Mouse (Mus musculus) kidney, embryonic 16.5 days (tissue): Measurements from ENCODE around the gene Hrnr. TPM values are rescaled to one million over a fixed set of nuclear protein-coding genes. Genes with fewer than 3 reads are reported as not detected.
A peak's percentile ranks its signal among the peaks of the same experiment; 100 is the strongest.

Experiments
- ATAC-seq: fragments of 200-750 bp; cut with Nextera tagmentation; 2 replicates; pipeline ENCODE4 v1.8.0; 2017; ENCODE audit warnings: moderate TSS enrichment; ENCODE audit not compliant: low FRiP score, low TSS enrichment
- H3K27ac ChIP-seq: fragments of 300-500 bp; sonication (generic); 2 replicates; pipeline ENCODE4 v1.5.1; 2014; ENCODE audit warnings: low read length
- H3K27me3 ChIP-seq: fragments of 300-500 bp; sonication (generic); 2 replicates; pipeline ENCODE4 v1.6.1; 2014; ENCODE audit warnings: low read length, control low read depth, mixed read lengths; ENCODE audit not compliant: insufficient read depth
- H3K36me3 ChIP-seq: fragments of 300-500 bp; sonication (generic); 2 replicates; pipeline ENCODE4 v1.6.1; 2014; ENCODE audit warnings: low read length, control low read depth, mixed read lengths; ENCODE audit not compliant: insufficient read depth
- H3K4me1 ChIP-seq: fragments of 300-500 bp; sonication (generic); 2 replicates; pipeline ENCODE4 v1.6.1; 2014; ENCODE audit warnings: low read length, control low read depth, mixed read lengths; ENCODE audit not compliant: insufficient read depth
- H3K4me2 ChIP-seq: fragments of 300-500 bp; sonication (generic); replicated peaks from 2 replicates; pipeline ENCODE4 v1.6.1; 2014; ENCODE audit warnings: low read depth, low read length
- H3K4me3 ChIP-seq: fragments of 300-500 bp; sonication (generic); 2 replicates; pipeline ENCODE4 v1.5.1; 2014; ENCODE audit warnings: mild to moderate bottlenecking, low read length
- H3K9ac ChIP-seq: fragments of 300-500 bp; sonication (generic); replicated peaks from 2 replicates; pipeline ENCODE4 v1.6.1; 2014; ENCODE audit warnings: low read length
- H3K9me3 ChIP-seq: fragments of 300-500 bp; sonication (generic); 2 replicates; pipeline ENCODE4 v1.6.1; 2016; ENCODE audit warnings: low read length, control low read depth
- WGBS: fragments of 180-500 bp; shearing (Covaris S2); extraction: QIAGEN DNeasy Blood & Tissue Kit; methylation state at CpG from one replicate; pipeline ENCODE4 v1.1.7; 2014; 5-methylcytosine and 5-hydroxymethylcytosine counted together
- polyA plus RNA-seq: library from polyadenylated mRNA; unstranded; fragments of >200 nt; fragmentation: Nextera tagmentation; extraction: Ambion mirVana; gene quantifications from 2 replicates; pipeline ENCODE4 v1.2.1, GENCODE M21; 2015

Gene Hrnr
- polyA plus RNA-seq, 1 experiment from 2014 or later, result 0.07 TPM

DNA sequence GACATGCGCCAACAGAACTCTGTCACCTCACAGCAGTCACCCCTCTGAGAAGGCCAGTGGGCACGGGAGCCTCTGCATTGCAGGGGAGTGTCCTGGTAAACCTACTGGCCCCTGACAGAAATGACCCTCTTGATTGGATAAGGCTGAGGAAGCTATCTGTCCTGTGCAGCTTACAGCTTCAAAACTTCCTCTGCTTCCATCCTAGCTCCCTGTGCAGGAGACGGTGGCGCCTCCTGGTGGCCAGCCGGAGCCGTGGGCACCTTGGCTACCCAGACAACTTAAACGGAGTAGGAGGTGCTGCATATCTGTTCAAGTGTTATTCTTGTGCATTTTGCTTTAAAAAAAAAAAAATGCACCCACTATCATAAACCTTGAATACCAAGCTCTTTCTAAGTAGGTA lies 40.5 kb downstream of the Hrnr start:
- peak; percentile 53 for ATAC-seq
- H3K27ac ChIP-seq, result no peak overlapping the region

DNA sequence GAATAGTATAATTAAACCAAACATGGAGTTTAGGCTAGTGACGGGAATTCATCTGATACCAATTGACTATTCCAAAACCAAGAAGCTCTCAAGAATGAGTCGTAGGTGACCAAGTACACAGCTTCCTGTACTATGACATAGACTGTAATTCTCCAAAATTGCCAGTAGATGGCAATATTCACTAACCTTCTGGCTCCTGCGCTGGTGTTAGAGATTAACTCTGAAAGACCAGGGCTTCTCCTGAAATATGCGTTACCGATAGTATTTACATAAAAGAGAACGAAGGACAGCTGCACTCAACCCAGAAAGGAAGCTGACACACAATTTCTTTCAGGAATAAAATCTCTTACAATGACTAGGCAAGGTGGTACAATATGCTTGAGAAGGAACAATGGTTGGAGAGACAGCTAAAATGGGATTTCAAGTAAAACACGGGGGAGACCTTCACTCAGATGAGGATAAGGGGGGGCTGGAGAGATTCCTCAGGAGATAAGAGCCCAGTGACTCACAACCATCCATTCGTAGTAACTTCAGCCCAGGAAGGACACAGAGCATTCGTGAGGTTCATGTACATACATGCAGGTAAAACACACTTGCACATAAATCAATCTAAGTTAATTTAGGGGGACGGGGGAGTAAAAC lies 42.5 kb downstream of the Hrnr start:
- ATAC-seq, result peak; percentile 79; the same call in 1 of the 2 replicates
- no peaks in the 10 kb centered on the region for H3K36me3 ChIP-seq
- no peak overlapping the region for H3K4me3 ChIP-seq
- H3K4me1 ChIP-seq, result peaks cover 2% of the 10 kb centered on the region; the same call in 1 of the 2 replicates
- peak overlapping the region; percentile 38 for H3K4me2 ChIP-seq
- H3K27me3 ChIP-seq, result no peaks in the 10 kb centered on the region
- no peaks in the 10 kb centered on the region for H3K9me3 ChIP-seq
- H3K9ac ChIP-seq, result no peak overlapping the region
- H3K27ac ChIP-seq, result no peak overlapping the region
- WGBS, result 7% methylated on average over 10 of the region's 10 CpGs

More for the DNA sequence above, 40.5 kb downstream of the Hrnr start:
- Histone ChIP-seq H3K4me2 (no peak overlapping the region), H3K9ac (no peak overlapping the region), H3K4me3 (no peak overlapping the region), H3K36me3 (no peaks in the 10 kb centered on the region), H3K9me3 (no peaks in the 10 kb centered on the region), H3K27me3 (no peaks in the 10 kb centered on the region), H3K4me1 (peaks cover 2% of the 10 kb centered on the region; the same call in 1 of the 2 replicates)
- 15% methylated on average over 7 of the region's 7 CpGs for WGBS

DNA sequence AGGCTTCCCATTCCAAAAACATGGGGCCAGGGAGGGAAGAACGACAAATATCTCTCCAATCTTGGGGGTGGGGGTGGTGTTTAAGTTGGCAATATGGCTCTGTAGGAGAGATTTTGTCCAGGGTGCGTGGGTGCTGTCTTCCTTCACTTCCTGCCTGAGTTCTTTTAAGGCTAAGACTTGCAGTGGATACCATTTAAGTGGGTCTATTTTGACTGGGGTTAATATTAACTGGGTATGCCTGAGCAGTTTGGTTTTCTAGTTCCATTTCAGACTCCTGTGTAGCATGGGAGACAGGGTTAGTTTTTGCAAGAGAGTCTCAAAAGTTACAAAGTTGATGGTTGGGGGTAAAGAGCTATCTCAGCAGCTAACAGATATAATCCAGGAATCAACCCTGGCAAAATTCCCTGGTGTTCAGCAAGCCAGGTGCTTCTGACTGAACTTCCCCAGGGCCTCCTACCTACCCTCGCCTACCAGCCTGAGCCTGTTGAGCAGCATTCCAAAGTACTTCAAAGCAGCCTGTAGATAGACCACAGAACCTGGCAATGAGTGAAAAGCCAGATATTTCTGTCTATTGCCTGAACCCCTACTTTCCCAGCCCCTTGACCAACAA lies 47.5 kb downstream of the Hrnr start:
- Histone ChIP-seq H3K4me2 (no peak overlapping the region), H3K9me3 (no peaks in the 10 kb centered on the region), H3K4me1 (peaks cover 2% of the 10 kb centered on the region; the same call in 1 of the 2 replicates), H3K36me3 (no peaks in the 10 kb centered on the region), H3K4me3 (no peak overlapping the region), H3K9ac (no peak overlapping the region), H3K27me3 (no peaks in the 10 kb centered on the region), H3K27ac (peak overlapping the region; percentile 86)
- whole genome bisulfite sequencing, result 38% methylated on average over 3 of the region's 3 CpGs
- peak; percentile 84 for ATAC-seq

DNA sequence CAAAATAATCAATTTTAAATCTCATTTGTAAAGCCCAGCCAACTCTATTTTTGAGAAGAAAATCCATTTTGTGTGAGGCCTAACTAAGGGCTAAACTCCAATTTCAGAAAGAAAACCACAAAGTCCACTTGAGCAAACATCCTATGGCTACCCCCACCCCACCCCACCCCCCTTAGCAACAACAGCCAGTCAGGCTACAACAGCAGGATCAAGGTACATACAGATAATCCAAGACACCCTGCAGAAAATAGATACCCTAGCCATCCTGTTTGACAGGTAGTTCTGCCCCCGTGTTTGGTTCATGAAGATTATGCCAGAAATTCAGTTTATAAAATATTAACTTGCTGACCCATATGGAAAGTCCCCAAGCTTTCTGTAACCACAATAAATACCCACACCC lies 48.6 kb downstream of the Hrnr start:
- WGBS, result 67% methylated on average over 1 of the region's 1 CpGs
- no peak for ATAC-seq
- Histone ChIP-seq H3K4me3 (no peak overlapping the region), H3K9ac (no peak overlapping the region), H3K27me3 (no peaks in the 10 kb centered on the region), H3K4me1 (no peaks in the 10 kb centered on the region), H3K36me3 (no peaks in the 10 kb centered on the region), H3K27ac (no peak overlapping the region), H3K4me2 (no peak overlapping the region), H3K9me3 (no peaks in the 10 kb centered on the region)

DNA sequence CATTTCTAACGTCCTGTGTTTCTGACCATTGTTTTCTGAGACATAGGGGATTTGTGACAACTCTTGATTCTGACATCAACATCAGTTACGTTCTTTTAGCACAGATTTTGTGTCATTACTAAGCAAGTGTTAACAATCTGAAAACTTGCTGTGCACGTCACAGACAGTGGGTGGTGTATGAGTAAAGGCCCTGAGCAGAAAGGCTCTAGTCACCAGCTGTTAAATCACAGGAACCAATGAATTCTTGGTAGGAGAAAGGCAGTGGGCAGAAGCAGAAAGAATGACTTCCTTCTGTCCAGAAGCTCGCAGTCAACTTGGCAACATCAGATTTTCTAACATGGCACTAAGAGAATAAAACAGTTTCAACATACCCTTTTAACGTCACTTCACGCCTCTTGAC lies 53.9 kb downstream of the Hrnr start:
- whole genome bisulfite sequencing, result 82% methylated on average over 6 of the region's 6 CpGs
- no peaks in the 10 kb centered on the region for H3K9me3 ChIP-seq

DNA sequence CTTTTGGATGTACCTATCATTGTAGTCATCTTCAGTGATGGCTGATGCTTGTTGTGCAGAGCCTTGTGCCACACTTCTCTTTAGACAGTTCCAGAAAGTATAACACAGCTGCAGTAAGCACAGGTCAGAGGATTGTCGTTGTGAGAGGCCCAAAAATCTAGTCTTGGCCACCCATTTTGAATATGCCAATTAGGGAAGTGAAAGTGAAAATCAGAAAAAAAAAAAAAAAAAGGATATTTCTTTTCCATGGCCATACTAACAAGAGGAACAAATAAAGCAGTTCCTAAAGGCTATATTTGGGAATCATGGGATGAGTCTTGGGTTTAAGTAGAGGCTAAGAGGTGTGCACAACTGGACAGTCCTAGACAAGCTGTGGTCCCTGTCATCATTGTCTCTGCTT lies 55.6 kb downstream of the Hrnr start:
- Histone ChIP-seq H3K4me1 (no peaks in the 10 kb centered on the region), H3K4me2 (no peak overlapping the region), H3K9me3 (no peaks in the 10 kb centered on the region), H3K27ac (no peak overlapping the region), H3K4me3 (no peak overlapping the region), H3K9ac (no peak overlapping the region), H3K27me3 (no peaks in the 10 kb centered on the region), H3K36me3 (no peaks in the 10 kb centered on the region)
- WGBS, result 85% methylated on average over 1 of the region's 1 CpGs
- ATAC-seq, result no peak

More for the DNA sequence above, 53.9 kb downstream of the Hrnr start:
- no peak for ATAC-seq
- H3K27me3 ChIP-seq, result no peaks in the 10 kb centered on the region
- no peaks in the 10 kb centered on the region for H3K4me1 ChIP-seq
- H3K4me3 ChIP-seq, result no peak overlapping the region
- no peak overlapping the region for H3K9ac ChIP-seq
- H3K4me2 ChIP-seq, result no peak overlapping the region
- H3K36me3 ChIP-seq, result no peaks in the 10 kb centered on the region
- H3K27ac ChIP-seq, result no peak overlapping the region

DNA sequence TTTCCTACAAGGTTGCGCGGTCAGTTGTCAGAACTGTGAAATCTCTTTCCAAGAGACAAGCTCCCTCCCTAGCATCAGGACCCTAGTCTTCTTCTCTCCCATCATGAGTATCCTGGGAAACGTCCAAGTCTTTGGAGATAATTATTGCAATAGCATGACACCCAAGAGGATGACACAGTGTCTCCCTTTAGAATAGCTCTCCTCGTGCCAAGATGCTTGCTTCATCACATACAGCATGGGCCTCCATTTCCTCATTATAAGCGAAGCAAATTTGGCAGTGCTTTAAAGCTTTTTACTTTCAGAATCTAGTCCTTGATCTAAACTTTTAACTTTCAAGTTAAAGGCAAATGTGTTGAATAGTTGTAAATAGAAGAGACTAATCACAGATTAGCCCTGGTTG lies 56.1 kb downstream of the Hrnr start:
- WGBS, result 91% methylated on average over 5 of the region's 5 CpGs
- ATAC-seq, result no peak

DNA sequence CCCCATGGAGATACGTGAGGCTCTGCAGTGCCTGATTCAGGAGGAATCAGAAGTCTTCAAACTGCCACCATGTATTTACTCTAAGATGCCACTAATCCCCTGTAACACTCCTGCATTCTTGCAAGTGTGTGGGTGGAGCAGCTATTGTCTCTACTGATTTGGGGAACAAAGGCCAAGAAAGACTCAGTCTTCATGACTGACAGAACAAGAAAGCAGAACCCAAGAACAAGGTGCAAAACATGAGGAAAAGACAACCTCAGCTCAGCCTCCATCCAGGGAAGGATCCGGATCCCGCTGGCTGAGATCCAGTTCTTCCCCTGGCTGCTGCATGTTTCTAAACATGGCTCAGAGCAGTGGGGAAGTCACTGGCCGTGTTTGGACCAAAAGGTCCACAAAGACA lies 58.6 kb downstream of the Hrnr start:
- no peaks in the 10 kb centered on the region for H3K4me1 ChIP-seq
- H3K9ac ChIP-seq, result no peak overlapping the region
- no peak for ATAC-seq
- H3K9me3 ChIP-seq, result no peaks in the 10 kb centered on the region
- H3K4me3 ChIP-seq, result no peak overlapping the region
- H3K4me2 ChIP-seq, result no peak overlapping the region
- H3K27me3 ChIP-seq, result no peaks in the 10 kb centered on the region
- 75% methylated on average over 4 of the region's 4 CpGs for WGBS
- H3K36me3 ChIP-seq, result no peaks in the 10 kb centered on the region
- no peak overlapping the region for H3K27ac ChIP-seq

More for the DNA sequence above, 56.1 kb downstream of the Hrnr start:
- Histone ChIP-seq H3K27me3 (no peaks in the 10 kb centered on the region), H3K27ac (no peak overlapping the region), H3K4me2 (no peak overlapping the region), H3K9ac (no peak overlapping the region), H3K9me3 (no peaks in the 10 kb centered on the region), H3K4me1 (no peaks in the 10 kb centered on the region), H3K4me3 (no peak overlapping the region), H3K36me3 (no peaks in the 10 kb centered on the region)
